Mouse (Mus musculus) fat pad, adult 2 months (tissue): Measurements from ENCODE around the gene Gm45140.

Experiments used
- DNase-seq: peaks from one replicate; pipeline ENCODE4 v3.0.0-alpha.2; 2011; ENCODE audit warnings: low read depth, low spot score; ENCODE audit errors: extremely low read depth

Gene Gm45140

GRCm38 (mm10) chr6:87802462-87802861 is 33.1 kb downstream of the Gm45140 start:
- no peak for DNase-seq

GRCm38 (mm10) chr6:87799576-87799975 is 36.0 kb downstream of the Gm45140 start:
- no peak for DNase-seq

- DNase-seq, result no peak
Measured at GRCm38 (mm10) chr6:87797321-87797720, 38.3 kb downstream of the Gm45140 start.

GRCm38 (mm10) chr6:87796251-87796880 is 39.2 kb downstream of the Gm45140 start:
- no peak for DNase-seq

GRCm38 (mm10) chr6:87795385-87796150 is 40.0 kb downstream of the Gm45140 start:
- no peak for DNase-seq

- no peak for DNase-seq
Measured at GRCm38 (mm10) chr6:87793821-87794510, 41.6 kb downstream of the Gm45140 start.

GRCm38 (mm10) chr6:87791826-87792225 is 43.8 kb downstream of the Gm45140 start:
- DNase-seq, result no peak

GRCm38 (mm10) chr6:87790779-87791480 is 44.7 kb downstream of the Gm45140 start:
- no peak for DNase-seq

GRCm38 (mm10) chr6:87789791-87790190 is 45.8 kb downstream of the Gm45140 start:
- DNase-seq, result no peak

- DNase-seq, result no peak
Measured at GRCm38 (mm10) chr6:87788896-87789587, 46.6 kb downstream of the Gm45140 start.

GRCm38 (mm10) chr6:87788266-87788895 is 47.2 kb downstream of the Gm45140 start:
- no peak for DNase-seq

- DNase-seq, result no peak
Measured at GRCm38 (mm10) chr6:87787108-87787890, 48.3 kb downstream of the Gm45140 start.

- no peak for DNase-seq
Measured at GRCm38 (mm10) chr6:87786621-87787020, 49.0 kb downstream of the Gm45140 start.

- DNase-seq, result no peak
Measured at GRCm38 (mm10) chr6:87784033-87784432, 51.6 kb downstream of the Gm45140 start.

GRCm38 (mm10) chr6:87780546-87781301 is 54.9 kb downstream of the Gm45140 start:
- no peak for DNase-seq

GRCm38 (mm10) chr6:87779174-87780165 is 56.1 kb downstream of the Gm45140 start:
- DNase-seq, result no peak
